Mouse (Mus musculus) C3H10T1/2 (cell line): Measurements from ENCODE around the gene Suclg2. TPM values are rescaled to one million over a fixed set of nuclear protein-coding genes. Genes with fewer than 3 reads are reported as not detected.

Experiments
- polyA plus RNA-seq, 2 experiments: library from polyadenylated mRNA; unstranded; fragments of >200 nt; fragmentation: generic; extraction: Trizol; gene quantifications; one replicate each; pipeline ENCODE4 v1.2.1; 2012; ENCODE audit warnings: missing spikeins in 2 of 2

Suclg2 gene
- polyA plus RNA-seq: 10 to 100 TPM in 1 of 2 experiments, 1 to 10 TPM in 1; 7.1 to 25.4 TPM

DNA sequence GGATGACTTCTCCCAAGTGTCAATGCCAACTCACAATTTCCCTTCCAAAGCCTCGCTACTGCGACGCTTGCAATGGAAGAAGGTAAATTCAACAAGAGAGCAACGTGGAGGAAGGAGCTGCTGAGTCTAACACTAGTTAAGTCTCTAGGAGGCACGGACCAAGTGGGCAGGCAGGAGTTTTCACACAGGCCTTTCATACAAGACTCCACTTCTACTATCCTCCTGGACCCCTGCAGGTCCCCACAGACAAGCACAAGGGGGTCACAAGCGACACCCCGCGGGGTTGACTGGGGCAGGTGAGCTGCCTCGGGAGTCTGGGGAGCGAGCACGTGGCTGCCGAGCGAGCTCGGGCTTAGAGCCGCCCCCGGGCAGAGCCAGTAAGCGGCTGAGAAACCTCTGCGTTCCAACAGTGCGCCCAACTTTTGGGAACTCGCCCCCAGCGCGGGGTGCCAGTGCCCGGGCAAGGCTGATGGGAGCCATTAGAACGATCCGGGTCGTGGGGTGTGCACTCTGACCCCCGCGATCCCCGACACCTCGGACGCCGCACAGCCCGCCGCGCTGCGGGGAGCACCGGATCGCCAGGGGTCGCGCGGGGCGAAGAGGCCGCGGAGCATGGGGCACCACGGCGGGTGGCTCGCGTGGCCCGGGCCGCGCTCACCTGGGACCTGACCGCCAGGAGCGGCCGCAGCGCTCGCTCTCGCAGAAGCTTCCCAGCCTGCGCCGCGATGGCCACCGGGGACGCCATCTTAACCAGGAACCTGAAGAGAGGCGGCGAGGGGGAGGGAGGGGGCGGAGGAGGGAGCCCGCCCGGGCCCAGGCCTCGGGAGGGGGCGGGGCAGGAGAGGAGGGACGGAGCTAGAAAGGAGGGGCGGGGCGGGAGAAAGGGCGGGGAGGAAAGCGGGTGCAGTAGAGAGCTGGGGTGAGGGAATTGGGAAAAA lies at the start of gene Suclg2:
TSS of gene Suclg2 (minus strand) at position 770 of the 938 bp plus-strand sequence.

